Mouse (Mus musculus) ES-E14 (cell line): ENCODE measurements around the gene Prl2c1.
"Not testable (repeated sequence)": the region's sequence is repeated elsewhere in the genome, so short reads cannot be mapped to it uniquely, and the experiment has no call there.

Experiments used
- CHD2 ChIP-seq: IDR thresholded peaks from 2 replicates; pipeline ENCODE4 v1.6.1; 2014; ENCODE audit warnings: mild to moderate bottlenecking, low read depth, low read length, inconsistent platforms
- ZNF384 ChIP-seq: IDR thresholded peaks from 2 replicates; pipeline ENCODE4 v1.6.1; 2012; ENCODE audit warnings: low read depth, low read length, inconsistent platforms

- not testable (repeated sequence) for TF ChIP-seq CHD2, ZNF384
Observed at GRCm38 (mm10) chr13:27904236-27904635, 55.1 kb downstream of the Prl2c1 start.
